Mouse (Mus musculus) kidney, postnatal 0 days (tissue): ENCODE measurements around the gene Arhgef10l. TPM values are rescaled to one million over a fixed set of nuclear protein-coding genes. Genes with fewer than 3 reads are reported as not detected.

Source experiments
- ATAC-seq: fragments of 200-750 bp; cut with Nextera tagmentation; replicated peaks from 2 replicates; pipeline ENCODE4 v1.8.0; 2017; ENCODE audit warnings: low read depth, moderate number of reproducible peaks, moderate TSS enrichment, moderate library complexity; ENCODE audit not compliant: low FRiP score
- DNase-seq: peaks from one replicate; pipeline ENCODE4 v3.0.0-alpha.2; 2016; ENCODE audit warnings: low spot score
- H3K27ac ChIP-seq: fragments of 300-500 bp; sonication (generic); 2 replicates; pipeline ENCODE4 v1.5.1; 2014; ENCODE audit warnings: mild to moderate bottlenecking
- H3K27me3 ChIP-seq: fragments of 300-500 bp; sonication (generic); 2 replicates; pipeline ENCODE4 v1.6.1; 2014; ENCODE audit warnings: low read length, mixed read lengths; ENCODE audit not compliant: insufficient read depth
- H3K36me3 ChIP-seq: fragments of 300-500 bp; sonication (generic); 2 replicates; pipeline ENCODE4 v1.6.1; 2014; ENCODE audit warnings: low read length, mixed read lengths; ENCODE audit not compliant: insufficient read depth
- H3K4me1 ChIP-seq: fragments of 300-500 bp; sonication (generic); replicated peaks from 2 replicates; pipeline ENCODE4 v1.6.1; 2014; ENCODE audit warnings: antibody characterized with exemption, low read length, mixed read lengths; ENCODE audit not compliant: insufficient read depth
- H3K4me2 ChIP-seq: fragments of 300-500 bp; sonication (generic); 2 replicates; pipeline ENCODE4 v1.6.1; 2014; ENCODE audit warnings: mild to moderate bottlenecking, low read length, moderate library complexity, mixed read lengths
- H3K4me3 ChIP-seq: fragments of 300-500 bp; sonication (generic); replicated peaks from 2 replicates; pipeline ENCODE4 v1.5.1; 2014; ENCODE audit warnings: low read depth, low read length
- H3K9ac ChIP-seq: fragments of 300-500 bp; sonication (generic); 2 replicates; pipeline ENCODE4 v1.6.1; 2014; ENCODE audit warnings: low read depth, low read length
- H3K9me3 ChIP-seq: fragments of 300-500 bp; sonication (generic); replicated peaks from 2 replicates; pipeline ENCODE4 v1.6.1; 2016; ENCODE audit warnings: low read length, inconsistent platforms, mixed read lengths
- CTCF ChIP-seq: IDR thresholded peaks from 2 replicates; pipeline ENCODE4 v1.5.1; 2016; ENCODE audit warnings: antibody characterized with exemption, low read depth, mild to moderate bottlenecking, moderate library complexity
- WGBS: fragments of 180-500 bp; shearing (Covaris S2); extraction: QIAGEN DNeasy Blood & Tissue Kit; methylation state at CpG from one replicate; pipeline ENCODE4 v1.1.7; 2014; 5-methylcytosine and 5-hydroxymethylcytosine counted together
- polyA plus RNA-seq: library from polyadenylated mRNA; unstranded; fragments of >200 nt; fragmentation: Nextera tagmentation; extraction: Ambion mirVana; gene quantifications from 2 replicates; pipeline ENCODE4 v1.2.1, GENCODE M21; 2015

Arhgef10l gene
- polyA plus RNA-seq, 1 experiment from 2014 or later, result 21.2 TPM

DNA sequence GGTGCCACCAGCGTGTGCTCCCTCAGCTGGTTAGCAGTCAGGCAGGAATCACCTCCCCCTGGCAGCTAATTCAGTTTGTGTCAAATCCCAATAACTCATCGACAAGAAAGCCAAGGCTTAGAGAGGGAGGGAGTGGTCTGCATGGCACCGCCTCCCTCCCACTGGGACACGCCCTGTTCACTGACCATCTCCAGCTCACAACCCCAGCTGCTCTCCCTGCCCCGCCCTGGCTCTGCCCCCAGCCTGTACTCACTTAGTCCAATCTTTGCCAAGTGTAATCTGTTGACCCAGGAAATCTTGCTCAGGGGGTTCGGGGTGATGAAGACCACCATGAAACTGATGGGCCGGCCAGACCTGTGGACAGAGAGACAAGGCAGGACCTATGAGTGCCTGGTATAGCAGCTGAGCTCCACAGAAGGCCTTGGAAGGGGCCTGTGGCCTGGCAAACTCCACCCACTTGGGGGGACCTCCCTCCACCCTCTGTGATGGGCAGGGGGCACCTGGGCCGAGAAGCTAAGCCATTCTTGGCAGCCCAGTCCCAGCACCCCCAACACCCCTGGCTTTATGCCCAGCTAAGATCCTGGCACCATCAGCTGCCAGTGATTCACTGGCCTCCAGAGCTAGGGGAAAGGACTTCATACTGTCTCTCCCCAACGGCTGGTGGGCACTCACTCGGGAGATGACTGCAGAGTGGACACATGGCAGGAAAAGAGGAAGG lies 103.2 kb downstream of the Arhgef10l start:
- no peak for TF ChIP-seq CTCF
- Histone ChIP-seq H3K9ac (no peak overlapping the region), H3K36me3 (peaks cover 50% of the 10 kb centered on the region), H3K4me2 (no peak overlapping the region), H3K4me1 (no peaks in the 10 kb centered on the region), H3K27ac (no peak overlapping the region), H3K9me3 (no peaks in the 10 kb centered on the region), H3K27me3 (no peaks in the 10 kb centered on the region), H3K4me3 (no peak overlapping the region)
- DNase-seq (no peak), ATAC-seq (0 out of 2 replicates have a peak, but pooled peaks have one; percentile 27)
- WGBS, result 69% methylated on average over 10 of the region's 10 CpGs

DNA sequence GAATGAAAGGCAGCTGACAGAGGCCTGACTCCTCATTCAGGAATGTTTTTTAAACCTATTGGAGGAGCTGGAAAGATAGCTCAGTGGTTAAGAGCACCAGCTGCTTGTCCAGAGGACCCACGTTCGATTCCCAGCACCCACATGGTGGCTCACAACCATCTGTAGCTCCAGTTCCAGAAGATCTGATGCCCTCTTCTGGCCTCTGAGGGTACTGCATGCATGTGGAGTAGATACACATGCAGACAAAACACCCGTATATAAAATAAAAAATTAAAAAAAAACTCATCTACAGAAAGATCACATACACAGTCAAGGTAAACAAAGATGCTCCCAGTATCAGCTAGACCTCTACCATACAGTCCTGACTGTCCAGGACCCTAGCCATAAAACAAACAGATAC lies 104.1 kb downstream of the Arhgef10l start:
- H3K27me3 ChIP-seq, result no peaks in the 10 kb centered on the region
- H3K27ac ChIP-seq, result no peak overlapping the region
- H3K36me3 ChIP-seq, result peaks cover 47% of the 10 kb centered on the region
- no peak overlapping the region for H3K4me2 ChIP-seq
- H3K4me1 ChIP-seq, result no peaks in the 10 kb centered on the region
- ATAC-seq, result no peak
- WGBS, result 99% methylated on average over 3 of the region's 3 CpGs
- H3K9ac ChIP-seq, result no peak overlapping the region
- DNase-seq, result no peak
- H3K4me3 ChIP-seq, result no peak overlapping the region
- no peaks in the 10 kb centered on the region for H3K9me3 ChIP-seq
- TF ChIP-seq CTCF, result peak; percentile 38

DNA sequence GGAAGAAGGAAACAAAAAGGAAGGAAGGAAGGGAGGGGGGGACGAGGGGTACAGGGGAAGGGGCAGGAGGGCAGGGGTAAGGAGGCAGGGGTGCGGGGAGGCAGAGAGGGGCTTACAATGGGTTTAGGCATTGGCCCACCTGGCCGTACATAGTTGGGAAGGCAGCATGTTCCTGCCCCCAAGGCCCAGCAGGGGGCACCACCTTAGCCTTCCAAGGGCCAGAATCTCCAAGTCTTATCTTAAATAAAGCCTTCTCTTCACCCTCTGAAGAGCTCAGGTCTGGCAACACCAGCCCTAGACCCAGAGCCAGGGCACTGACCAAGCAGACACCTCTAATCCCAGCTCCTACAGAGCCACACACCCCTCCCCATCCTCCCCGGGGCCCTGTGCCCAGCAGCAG lies 106.0 kb downstream of the Arhgef10l start:
- H3K9ac ChIP-seq, result no peak overlapping the region
- no peak for ATAC-seq
- no peak overlapping the region for H3K27ac ChIP-seq
- H3K27me3 ChIP-seq, result no peaks in the 10 kb centered on the region
- DNase-seq, result no peak
- WGBS, result 74% methylated on average over 4 of the region's 4 CpGs
- peak; percentile 51 for TF ChIP-seq CTCF
- no peaks in the 10 kb centered on the region for H3K4me1 ChIP-seq
- H3K9me3 ChIP-seq, result no peaks in the 10 kb centered on the region
- H3K36me3 ChIP-seq, result peaks cover 46% of the 10 kb centered on the region
- no peak overlapping the region for H3K4me3 ChIP-seq
- H3K4me2 ChIP-seq, result no peak overlapping the region

DNA sequence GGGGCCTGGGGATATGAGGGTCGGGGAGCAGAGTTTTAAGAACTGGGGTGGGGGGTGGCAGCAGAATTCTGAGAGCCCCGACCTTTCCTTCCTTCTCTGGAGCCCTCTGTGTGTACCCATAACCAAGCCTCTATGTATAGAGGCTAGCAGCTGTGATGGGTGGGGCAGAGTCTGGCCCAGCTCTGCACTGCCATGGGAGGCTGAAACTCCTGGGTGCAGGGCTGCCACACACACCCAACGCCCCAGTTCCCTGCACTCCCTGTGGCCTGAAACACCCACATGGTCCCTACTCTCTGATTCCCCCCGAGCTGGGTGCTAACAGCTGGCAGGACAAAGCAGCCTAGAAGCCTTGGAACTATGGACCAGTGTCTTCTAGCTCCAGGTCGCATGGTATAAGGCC lies 107.6 kb downstream of the Arhgef10l start:
- ATAC-seq (no peak), DNase-seq (no peak)
- Histone ChIP-seq H3K4me3 (no peak overlapping the region), H3K36me3 (peaks cover 45% of the 10 kb centered on the region), H3K27ac (no peak overlapping the region), H3K27me3 (no peaks in the 10 kb centered on the region), H3K9ac (no peak overlapping the region), H3K4me2 (no peak overlapping the region), H3K4me1 (no peaks in the 10 kb centered on the region), H3K9me3 (no peaks in the 10 kb centered on the region)
- no peak for TF ChIP-seq CTCF
- WGBS, result 83% methylated on average over 5 of the region's 5 CpGs

DNA sequence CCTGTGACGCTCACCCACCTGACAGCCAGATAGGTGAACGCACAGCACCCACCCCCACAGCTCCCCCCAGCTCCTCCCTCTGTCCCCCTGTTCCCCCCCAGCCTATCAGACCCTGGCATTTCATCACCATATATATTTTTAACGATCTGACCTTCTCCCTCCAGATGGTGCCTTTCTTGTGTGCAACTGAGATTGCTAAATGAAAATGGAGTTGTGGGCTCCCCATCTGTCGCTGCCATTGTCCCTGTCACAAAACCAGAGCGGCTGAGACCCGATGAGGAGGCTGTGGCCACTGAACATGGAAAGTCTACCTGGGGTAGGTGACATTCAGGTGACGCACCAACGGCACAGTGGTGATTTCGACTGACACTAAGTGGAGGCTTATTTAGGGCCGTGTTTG lies 109.3 kb downstream of the Arhgef10l start:
- WGBS, result 84% methylated on average over 10 of the region's 10 CpGs
- Histone ChIP-seq H3K9me3 (no peaks in the 10 kb centered on the region), H3K4me3 (no peak overlapping the region), H3K36me3 (peaks cover 44% of the 10 kb centered on the region; the same call in 1 of the 2 replicates), H3K27me3 (no peaks in the 10 kb centered on the region), H3K4me1 (no peaks in the 10 kb centered on the region), H3K9ac (no peak overlapping the region), H3K4me2 (no peak overlapping the region), H3K27ac (no peak overlapping the region)
- DNase-seq (no peak), ATAC-seq (no peak)
- no peak for TF ChIP-seq CTCF

DNA sequence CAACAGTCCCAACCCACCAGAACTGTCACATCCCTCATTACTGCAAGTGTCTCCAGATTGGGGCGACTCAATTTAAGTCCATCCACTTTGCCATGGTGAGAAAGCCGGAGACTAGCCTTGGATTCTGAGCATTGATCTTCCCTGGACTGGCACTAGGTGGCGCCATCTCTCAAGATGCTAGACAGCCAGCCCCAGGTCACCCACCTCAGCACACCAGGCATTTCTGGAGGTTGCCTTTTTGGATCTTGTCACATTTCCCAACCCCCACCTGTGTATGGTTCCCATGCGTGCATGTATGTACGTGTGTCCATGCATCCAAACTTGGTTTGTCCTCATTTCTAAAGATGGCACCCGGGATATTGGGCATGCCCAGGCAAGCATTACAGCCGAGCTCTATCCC lies 110.5 kb downstream of the Arhgef10l start:
- peak; percentile 75 for TF ChIP-seq CTCF
- no peak for ATAC-seq
- Histone ChIP-seq H3K4me3 (no peak overlapping the region), H3K4me2 (no peak overlapping the region), H3K27me3 (no peaks in the 10 kb centered on the region), H3K9ac (no peak overlapping the region), H3K9me3 (no peaks in the 10 kb centered on the region), H3K27ac (no peak overlapping the region), H3K4me1 (no peaks in the 10 kb centered on the region), H3K36me3 (peaks cover 45% of the 10 kb centered on the region)
- WGBS, result 56% methylated on average over 7 of the region's 7 CpGs
- DNase-seq, result peak; percentile 73
